Mouse (Mus musculus) heart, embryonic 14.5 days (tissue): Measurements from ENCODE around the gene Slbp. TPM values are rescaled to one million over a fixed set of nuclear protein-coding genes. Genes with fewer than 3 reads are reported as not detected.

Source experiments
- ATAC-seq: fragments of 200-750 bp; cut with Nextera tagmentation; 2 replicates; pipeline ENCODE4 v1.8.0; 2017; ENCODE audit warnings: low read depth, moderate TSS enrichment; ENCODE audit not compliant: insufficient number of reproducible peaks, insufficient read depth, low FRiP score
- H3K27ac ChIP-seq, 2 experiments: fragments of 200-500 bp in 1 of 2; fragments of 300-500 bp in 1 of 2; sonication (generic) in 1 of 2; replicated peaks in 1 of 2; 2 replicates each; pipeline ENCODE4 v1.5.1; 2012 to 2014; ENCODE audit warnings: low read depth in 2 of 2, low read length in 2 of 2, control low read depth in 1 of 2, mild to moderate bottlenecking in 1 of 2, mixed read lengths in 1 of 2; ENCODE audit not compliant: control insufficient read depth in 1 of 2, insufficient read depth in 1 of 2
- H3K27me3 ChIP-seq: fragments of 300-500 bp; sonication (generic); 2 replicates; pipeline ENCODE4 v1.6.1; 2014; ENCODE audit warnings: mild to moderate bottlenecking, low read length, control low read depth; ENCODE audit not compliant: control insufficient read depth, insufficient read depth
- H3K36me3 ChIP-seq: fragments of 300-500 bp; sonication (generic); 2 replicates; pipeline ENCODE4 v1.6.1; 2014; ENCODE audit warnings: mild to moderate bottlenecking, control low read depth, low read length, mixed read lengths; ENCODE audit not compliant: control insufficient read depth, insufficient read depth
- H3K4me1 ChIP-seq, 2 experiments: fragments of 200-500 bp in 1 of 2; fragments of 300-500 bp in 1 of 2; sonication (generic) in 1 of 2; 2 replicates each; pipeline ENCODE4 v1.6.1; 2012 to 2014; ENCODE audit warnings: low read length in 2 of 2, control low read depth in 1 of 2, mixed read lengths in 1 of 2; ENCODE audit not compliant: control insufficient read depth in 2 of 2, insufficient read depth in 2 of 2
- H3K4me2 ChIP-seq: fragments of 300-500 bp; sonication (generic); 2 replicates; pipeline ENCODE4 v1.6.1; 2014; ENCODE audit warnings: mild to moderate bottlenecking, low read length
- H3K4me3 ChIP-seq, 2 experiments: fragments of 200-500 bp in 1 of 2; fragments of 300-500 bp in 1 of 2; sonication (generic) in 1 of 2; 2 replicates each; pipeline ENCODE4 v1.5.1; 2012 to 2014; ENCODE audit warnings: low read length in 2 of 2, mild to moderate bottlenecking in 2 of 2, control low read depth in 1 of 2, low read depth in 1 of 2, moderate library complexity in 1 of 2; ENCODE audit not compliant: control insufficient read depth in 1 of 2, insufficient read depth in 1 of 2
- H3K9ac ChIP-seq: fragments of 300-500 bp; sonication (generic); 2 replicates; pipeline ENCODE4 v1.6.1; 2014; ENCODE audit warnings: mild to moderate bottlenecking, low read length
- H3K9me3 ChIP-seq: fragments of 300-500 bp; sonication (generic); 2 replicates; pipeline ENCODE4 v1.6.1; 2016; ENCODE audit warnings: low read length, control low read depth; ENCODE audit not compliant: control insufficient read depth
- WGBS: fragments of 180-500 bp; shearing (Covaris S2); extraction: QIAGEN DNeasy Blood & Tissue Kit; methylation state at CpG from one replicate; pipeline ENCODE4 v1.1.7; 2014; 5-methylcytosine and 5-hydroxymethylcytosine counted together
- polyA plus RNA-seq: library from polyadenylated mRNA; unstranded; fragments of >200 nt; fragmentation: Nextera tagmentation; extraction: Ambion mirVana; gene quantifications from 2 replicates; pipeline ENCODE4 v1.2.1, GENCODE M21; 2014

Slbp gene
- polyA plus RNA-seq, 1 experiment from 2014 or later: 102 TPM

- no peak overlapping the region for H3K27ac ChIP-seq
- no peaks in the 10 kb centered on the region for H3K27me3 ChIP-seq
- no peaks in the 10 kb centered on the region for H3K9me3 ChIP-seq
- 35% methylated on average over 3 of the region's 3 CpGs for WGBS
- H3K9ac ChIP-seq: no peak overlapping the region
- no peaks in the 10 kb centered on the region for H3K4me1 ChIP-seq
- peaks cover 80% of the 10 kb centered on the region for H3K36me3 ChIP-seq
- no peak overlapping the region for H3K4me2 ChIP-seq
- no peak for ATAC-seq
- no peak overlapping the region for H3K4me3 ChIP-seq
Observed at GRCm38 (mm10) chr5:33640652-33641051, 11.7 kb downstream of the Slbp start.

- H3K36me3 ChIP-seq: peaks cover 69% of the 10 kb centered on the region
- no peak for ATAC-seq
- no peak overlapping the region for H3K4me3 ChIP-seq
- H3K27me3 ChIP-seq: no peaks in the 10 kb centered on the region
- no peak overlapping the region for H3K27ac ChIP-seq
- WGBS: 58% methylated on average over 4 of the region's 4 CpGs
- H3K9me3 ChIP-seq: no peaks in the 10 kb centered on the region
- H3K4me1 ChIP-seq: no peaks in the 10 kb centered on the region
- H3K9ac ChIP-seq: no peak overlapping the region
- H3K4me2 ChIP-seq: no peak overlapping the region
Observed at GRCm38 (mm10) chr5:33638826-33639225, 13.5 kb downstream of the Slbp start.

GRCm38 (mm10) chr5:33637606-33638350, 14.6 kb downstream of the Slbp start:
- Histone ChIP-seq H3K9ac (no peak overlapping the region), H3K4me1 (no peaks in the 10 kb centered on the region), H3K4me2 (no peak overlapping the region), H3K27ac (0 out of 4 replicates have a peak overlapping the region, but pooled peaks of 1 of the 2 experiments have one; percentile 1), H3K27me3 (no peaks in the 10 kb centered on the region), H3K4me3 (no peak overlapping the region), H3K9me3 (no peaks in the 10 kb centered on the region), H3K36me3 (peaks cover 59% of the 10 kb centered on the region)
- ATAC-seq: no peak
- 58% methylated on average over 3 of the region's 3 CpGs for WGBS

GRCm38 (mm10) chr5:33635361-33635760, 17.0 kb downstream of the Slbp start:
- Histone ChIP-seq H3K4me3 (no peak overlapping the region), H3K27ac (no peak overlapping the region), H3K36me3 (peaks cover 34% of the 10 kb centered on the region), H3K9ac (no peak overlapping the region), H3K27me3 (no peaks in the 10 kb centered on the region), H3K4me2 (no peak overlapping the region), H3K9me3 (no peaks in the 10 kb centered on the region), H3K4me1 (peaks cover 2 to 4% of the 10 kb centered on the region in 2 experiments; a peak in 3 of 4 replicates)
- no peak for ATAC-seq
- 88% methylated on average over 3 of the region's 3 CpGs for WGBS

GRCm38 (mm10) chr5:33632526-33632925, 19.8 kb downstream of the Slbp start:
- no peaks in the 10 kb centered on the region for H3K27me3 ChIP-seq
- no peak for ATAC-seq
- WGBS: 83% methylated on average over 1 of the region's 1 CpGs
- H3K27ac ChIP-seq: no peak overlapping the region
- H3K4me1 ChIP-seq: peaks cover 6 to 14% of the 10 kb centered on the region in 2 experiments
- H3K9me3 ChIP-seq: no peaks in the 10 kb centered on the region
- no peak overlapping the region for H3K4me3 ChIP-seq
- H3K36me3 ChIP-seq: peaks cover 11% of the 10 kb centered on the region
- H3K4me2 ChIP-seq: no peak overlapping the region
- no peak overlapping the region for H3K9ac ChIP-seq

- Histone ChIP-seq H3K36me3 (peaks cover 6% of the 10 kb centered on the region; the same call in 1 of the 2 replicates), H3K4me3 (peak overlapping the region in 1 of 2 experiments; percentile 89; a peak in 2 of 4 replicates)
Observed at GRCm38 (mm10) chr5:33630615-33631014, 21.8 kb downstream of the Slbp start.

GRCm38 (mm10) chr5:33630061-33630460, 22.3 kb downstream of the Slbp start:
- peak overlapping the region; percentile 56 to 78 for H3K27ac ChIP-seq
- H3K4me1 ChIP-seq: peaks cover 6 to 18% of the 10 kb centered on the region in 2 experiments
- no peaks in the 10 kb centered on the region for H3K9me3 ChIP-seq
- 2% methylated on average over 9 of the region's 9 CpGs for WGBS
- peaks cover 6% of the 10 kb centered on the region; the same call in 1 of the 2 replicates for H3K36me3 ChIP-seq
- peak overlapping the region; percentile 78 for H3K9ac ChIP-seq
- no peak for ATAC-seq
- H3K27me3 ChIP-seq: no peaks in the 10 kb centered on the region
- H3K4me3 ChIP-seq: peak overlapping the region; percentile 53 to 89
- H3K4me2 ChIP-seq: peak overlapping the region; percentile 90

More at GRCm38 (mm10) chr5:33630615-33631014, 21.8 kb downstream of the Slbp start:
- 0 out of 4 replicates have a peak overlapping the region, but pooled peaks of 1 of the 2 experiments have one; percentile 78 for H3K27ac ChIP-seq
- peaks cover 6 to 18% of the 10 kb centered on the region in 2 experiments for H3K4me1 ChIP-seq
- ATAC-seq: no peak
- no peaks in the 10 kb centered on the region for H3K9me3 ChIP-seq
- H3K4me2 ChIP-seq: peak overlapping the region; percentile 90
- peak overlapping the region; percentile 78 for H3K9ac ChIP-seq
- no peaks in the 10 kb centered on the region for H3K27me3 ChIP-seq
- WGBS: 59% methylated on average over 4 of the region's 4 CpGs
